Mouse (Mus musculus) right cerebral cortex, postnatal 10 days (tissue): ENCODE measurements around the gene Dctn2.
"Not testable (repeated sequence)": the region's sequence is repeated elsewhere in the genome, so short reads cannot be mapped to it uniquely, and the experiment has no call there.

Experiments
- DNase-seq, 2 experiments: peaks; one replicate each; pipeline ENCODE4 v3.0.0; 2021; ENCODE audit warnings: low spot score in 2 of 2

The Dctn2 gene

GRCm38 (mm10) chr10:127288800-127289572 lies 22.8 kb downstream of the Dctn2 start, which contains the start of gene Mbd6:
TSS of gene Mbd6 (minus strand) at chr10:127289018.
- peak; percentile 90 to 91 for DNase-seq

- DNase-seq: peak; percentile 52 to 71
Observed at GRCm38 (mm10) chr10:127289573-127290191, 23.5 kb downstream of the Dctn2 start.

- peak; percentile 100 for DNase-seq
Observed at GRCm38 (mm10) chr10:127290307-127290929, 24.2 kb downstream of the Dctn2 start.

GRCm38 (mm10) chr10:127290930-127291880 lies 25.0 kb downstream of the Dctn2 start:
- DNase-seq: peak in 1 of 2 experiments; percentile 56

GRCm38 (mm10) chr10:127291881-127292638 lies 25.9 kb downstream of the Dctn2 start:
- no peak for DNase-seq

GRCm38 (mm10) chr10:127292987-127293538 lies 26.9 kb downstream of the Dctn2 start:
- no peak for DNase-seq

- DNase-seq: no peak
Observed at GRCm38 (mm10) chr10:127293590-127294113, 27.5 kb downstream of the Dctn2 start.

- no peak for DNase-seq
Observed at GRCm38 (mm10) chr10:127294895-127295510, 28.8 kb downstream of the Dctn2 start.

- no peak for DNase-seq
Observed at GRCm38 (mm10) chr10:127295986-127296794, 30.0 kb downstream of the Dctn2 start.

- no peak for DNase-seq
Observed at GRCm38 (mm10) chr10:127297015-127297871, 31.1 kb downstream of the Dctn2 start.

GRCm38 (mm10) chr10:127300361-127300760 lies 34.2 kb downstream of the Dctn2 start:
- no peak for DNase-seq

GRCm38 (mm10) chr10:127303136-127303535 lies 37.0 kb downstream of the Dctn2 start:
- no peak for DNase-seq

- DNase-seq: not testable (repeated sequence)
Observed at GRCm38 (mm10) chr10:127309167-127309566, 43.0 kb downstream of the Dctn2 start.

GRCm38 (mm10) chr10:127310523-127311475 lies 44.6 kb downstream of the Dctn2 start:
- DNase-seq: no peak

GRCm38 (mm10) chr10:127311476-127312355 lies 45.5 kb downstream of the Dctn2 start, which contains the start of gene Mars:
TSS of gene Mars (minus strand) at chr10:127311786.
- DNase-seq: peak; percentile 96 to 97

- peak; percentile 84 to 85 for DNase-seq
Observed at GRCm38 (mm10) chr10:127312356-127312676, 46.1 kb downstream of the Dctn2 start.
